16 mouse cellular contexts compared by ENCODE assay signal in genomic region chr17:72689606-72690005, GRCm38 (mm10).
"Had no signal": no experiment of that assay in that cellular context is flagged by ENCODE, and none has a peak within 500 bp of the region (broad histone marks: within the 10 kb centered on the region; RNA-seq: fewer than 3 reads in every experiment).

No protein-coding gene starts in this region.

- H3K9ac ChIP-seq: liver, embryonic 15.5 days; neural tube, embryonic 15.5 days had no signal

- H3K9me3 ChIP-seq: liver, embryonic 15.5 days; midbrain, embryonic 10.5 days; neural tube, embryonic 15.5 days had no signal

- H3K4me3 ChIP-seq: layer of hippocampus, adult 2 months; liver, embryonic 15.5 days; midbrain, embryonic 10.5 days; myocyte; neural tube, embryonic 15.5 days had no signal

- DNase-seq: left cerebral cortex, postnatal 4 days; lung, adult 2 months; lung, postnatal 36 days; midbrain, embryonic 14.5 days; right cerebral cortex, adult 18-20 months; right cerebral cortex, postnatal 25 days; thymus, postnatal 36 days had no signal

- H3K4me2 ChIP-seq: liver, embryonic 11.5 days; liver, embryonic 15.5 days; neural tube, embryonic 15.5 days had no signal

- ATAC-seq: hindbrain, postnatal 0 days; lung, postnatal 0 days had no signal

- H3K27ac ChIP-seq: hindbrain, postnatal 0 days; kidney, postnatal 0 days; layer of hippocampus, adult 2 months; liver, embryonic 15.5 days; midbrain, embryonic 10.5 days; neural tube, embryonic 15.5 days had no signal

- H3K4me1 ChIP-seq: liver, embryonic 15.5 days; midbrain, embryonic 10.5 days; neural tube, embryonic 15.5 days had no signal

- H3K27me3 ChIP-seq: liver, embryonic 15.5 days; neural tube, embryonic 15.5 days had no signal

- H3K36me3 ChIP-seq: liver, embryonic 15.5 days; midbrain, embryonic 10.5 days; neural tube, embryonic 15.5 days had no signal
